Mouse (Mus musculus) gastrocnemius, postnatal 14 days (tissue): ENCODE measurements around the gene Clasp1. TPM values are rescaled to one million over a fixed set of nuclear protein-coding genes. Genes with fewer than 3 reads are reported as not detected.

Experiments used
- DNase-seq: peaks from one replicate; pipeline ENCODE4 v3.0.0; 2021; ENCODE audit warnings: mixed read lengths
- intact Hi-C: fragments of 180-260 bp; cut with DNase I; formaldehyde crosslinking; loops from one replicate; pipeline ENCODE4 v1.15.1; 2025; ENCODE audit warnings: low total_unique reads
- total RNA-seq, 2 experiments: library from RNA; stranded (reverse); gene quantifications; 2 replicates each; pipeline ENCODE4 v1.2.3; 2021

Clasp1 gene
- total RNA-seq, 2 experiments from 2014 or later: 53.0 to 66.0 TPM

GRCm38 (mm10) chr1:118625921-118626320 lies 237.1 kb downstream of the Clasp1 start:
- no peak for DNase-seq
- intact Hi-C loops: no loop called here

DNA sequence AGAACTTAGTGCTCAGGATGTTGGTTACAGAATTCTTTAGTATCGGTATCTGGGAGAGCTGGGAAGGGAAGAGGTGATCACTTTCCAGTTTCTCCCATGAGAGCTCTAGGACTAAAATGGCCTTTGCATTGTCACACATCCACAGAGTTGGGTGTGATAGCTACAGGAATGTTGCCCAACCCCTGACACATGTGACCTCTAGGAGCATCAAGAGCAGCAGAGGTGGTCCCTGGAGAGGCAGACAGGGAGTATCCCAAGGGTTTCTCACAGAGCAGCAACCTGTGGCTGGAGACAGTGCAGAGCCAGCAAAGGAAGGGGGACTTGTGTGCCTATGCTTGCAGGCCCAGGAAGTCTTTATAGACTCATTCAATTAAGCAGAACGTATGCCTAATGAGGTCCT lies 237.6 kb downstream of the Clasp1 start:
- DNase-seq: no peak
- intact Hi-C loops: no loop called here

- intact Hi-C loops: no loop called here
- peak; percentile 77 for DNase-seq
Measured at GRCm38 (mm10) chr1:118627781-118628464, 239.1 kb downstream of the Clasp1 start, which contains the start of gene Tfcp2l1. TSS of gene Tfcp2l1 (plus strand) at chr1:118627945.

- DNase-seq: no peak
- intact Hi-C loops: no loop called here
Measured at GRCm38 (mm10) chr1:118633415-118633980, 244.6 kb downstream of the Clasp1 start.

GRCm38 (mm10) chr1:118642296-118642999 lies 253.6 kb downstream of the Clasp1 start:
- intact Hi-C loops: no loop called here

GRCm38 (mm10) chr1:118643138-118643979 lies 254.5 kb downstream of the Clasp1 start:
- intact Hi-C loops: no loop called here
- DNase-seq: no peak

More at GRCm38 (mm10) chr1:118642296-118642999, 253.6 kb downstream of the Clasp1 start:
- no peak for DNase-seq

- DNase-seq: no peak
- intact Hi-C loops: no loop called here
Measured at GRCm38 (mm10) chr1:118645701-118646100, 256.8 kb downstream of the Clasp1 start.

DNA sequence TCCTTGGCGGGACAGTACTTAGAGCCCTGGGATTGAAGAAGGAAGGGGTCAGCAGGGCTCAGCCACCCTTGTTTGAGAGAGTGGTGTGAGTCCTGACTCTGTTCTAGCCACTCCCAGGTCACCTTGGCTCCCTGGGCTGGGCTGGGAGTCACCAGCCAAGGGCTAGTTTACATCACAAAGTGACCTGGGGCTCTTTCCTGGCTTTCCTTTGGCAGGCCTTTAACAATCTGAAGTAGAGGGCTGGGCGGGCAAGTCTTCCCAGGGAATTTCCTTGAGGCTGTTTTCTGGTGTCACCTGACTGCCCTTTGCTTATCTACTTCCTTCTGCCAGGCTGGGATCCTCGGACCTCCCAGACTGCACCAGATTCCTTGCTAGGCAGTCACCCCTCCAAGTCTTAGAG lies 259.2 kb downstream of the Clasp1 start:
- intact Hi-C loops: no loop called here
- DNase-seq: no peak

DNA sequence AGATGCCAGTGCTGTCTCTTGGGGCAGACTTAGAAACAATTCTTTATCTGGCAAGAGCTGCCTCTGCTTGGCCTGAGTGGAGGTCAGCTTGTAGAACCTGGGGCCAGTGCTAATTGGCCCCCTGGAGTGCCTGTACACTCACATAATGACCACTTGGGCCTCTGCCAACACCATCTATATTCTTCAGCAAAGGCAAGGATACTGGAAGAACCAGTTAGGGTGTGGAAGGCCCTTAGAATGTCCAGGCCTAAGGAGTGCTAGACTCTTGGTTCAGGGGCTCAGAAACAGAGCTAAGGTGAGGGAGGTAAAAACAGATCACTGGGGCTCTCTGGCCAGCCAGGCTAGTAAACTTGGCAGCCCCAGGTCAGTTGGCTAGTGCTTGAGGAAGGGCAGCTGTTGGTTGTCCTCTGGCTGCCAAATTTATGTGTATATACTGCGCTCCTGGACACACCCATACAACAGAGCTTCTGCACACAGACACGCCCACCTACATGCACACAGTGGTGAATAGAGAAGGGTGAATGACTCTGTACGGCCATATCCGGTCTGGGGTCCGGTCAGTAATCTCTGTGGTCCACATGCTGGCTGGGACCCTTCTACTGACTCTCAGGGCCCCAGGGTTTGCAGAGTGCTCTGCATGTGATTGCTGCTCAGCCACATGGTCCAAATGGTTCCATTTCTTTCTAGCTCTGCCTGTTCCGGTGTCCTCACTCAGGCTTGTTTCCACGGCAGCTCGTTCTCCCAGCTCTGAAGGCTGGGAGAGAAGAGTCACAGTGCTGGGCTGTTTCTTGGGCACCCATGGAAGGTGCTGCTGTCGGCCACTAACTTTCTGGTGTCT lies 261.3 kb downstream of the Clasp1 start:
- intact Hi-C loops: no loop called here
- no peak for DNase-seq

GRCm38 (mm10) chr1:118650771-118651080 lies 261.9 kb downstream of the Clasp1 start:
- intact Hi-C loops: no loop called here
- DNase-seq: no peak

GRCm38 (mm10) chr1:118658716-118659115 lies 269.9 kb downstream of the Clasp1 start:
- DNase-seq: no peak
- intact Hi-C loops: no loop called here

DNA sequence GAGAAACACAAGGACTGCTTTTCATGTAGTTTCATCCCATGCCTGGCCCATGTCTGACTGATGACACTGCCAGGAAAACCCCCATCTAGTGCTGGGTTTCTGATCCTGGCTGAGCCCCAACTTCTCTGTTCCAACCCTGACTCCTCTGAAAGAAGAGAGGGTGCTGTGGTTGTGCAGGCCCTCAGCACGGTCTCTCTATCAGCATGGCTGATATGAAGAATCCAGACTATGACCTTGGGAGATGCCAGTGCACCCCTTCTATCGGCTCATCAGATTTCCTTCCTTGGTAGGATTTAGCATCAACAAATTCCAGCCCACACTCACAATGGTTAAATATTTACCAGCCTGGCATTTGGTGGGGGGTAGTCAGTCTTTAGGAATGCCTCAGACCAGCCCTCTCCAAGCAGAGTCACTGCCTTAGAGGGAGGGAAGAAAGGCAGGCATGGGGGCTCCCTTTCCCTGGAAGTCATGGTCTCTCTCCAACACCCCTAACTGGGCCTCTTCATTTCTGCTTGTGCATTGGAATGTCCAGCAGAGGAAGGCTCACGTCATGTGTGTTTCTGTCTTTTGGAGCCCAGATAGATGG lies 272.1 kb downstream of the Clasp1 start:
- intact Hi-C loops: no loop called here
- DNase-seq: no peak

Other genes starting within 250 kb of the Clasp1 start
- gene Gm29106, start 212.5 kb upstream of the Clasp1 start, total RNA-seq: not detected
- gene Tsn, start 77.3 kb upstream of the Clasp1 start, total RNA-seq: 10 to 100 TPM; 63.1 to 64.5 TPM
- 10 to 100 TPM; 20.9 to 25.4 TPM for gene Nifk, start 67.2 kb upstream of the Clasp1 start, total RNA-seq
- 1 to 10 TPM in 1 of 2 experiments, under 1 TPM in 1; 0.41 to 1.8 TPM for gene Tfcp2l1, start 238.9 kb downstream of the Clasp1 start, total RNA-seq